Mouse (Mus musculus): ENCODE data around the gene Kremen2. TPM values are rescaled to one million over a fixed set of nuclear protein-coding genes. Genes with fewer than 3 reads are reported as not detected.
A peak's percentile ranks its signal among the peaks of the same experiment; 100 is the strongest.

The Kremen2 gene
- total RNA-seq, 1 experiment from 2014 or later: not detected

GRCm38 (mm10) chr17:23761155-23761554 is 15.5 kb upstream of the Kremen2 start:
- ATAC-seq (replicated peaks; ENCODE audit: low read depth, poor library complexity, severe bottlenecking): no peak

DNA sequence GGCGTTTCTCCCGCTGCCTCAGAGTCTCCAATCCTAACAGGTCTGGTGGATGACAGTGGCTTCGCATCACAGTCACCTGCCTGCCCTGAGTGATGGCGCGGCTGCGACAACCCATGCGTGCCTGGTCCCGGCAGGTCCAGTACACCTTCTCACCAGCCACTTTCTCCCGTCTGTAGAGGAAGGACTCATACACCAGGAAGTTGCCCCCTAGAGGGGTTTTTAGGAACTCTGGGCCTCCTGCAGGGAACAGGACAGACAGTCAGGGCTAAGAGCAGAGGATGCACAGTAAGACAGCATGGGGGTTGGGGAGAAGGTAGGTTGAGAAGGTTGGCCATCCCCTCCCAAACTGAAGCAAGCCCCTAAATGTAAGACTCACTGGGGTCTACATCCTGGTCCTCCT is 14.6 kb upstream of the Kremen2 start:
- no peak for ATAC-seq (replicated peaks; ENCODE audit: low read depth, poor library complexity, severe bottlenecking)

GRCm38 (mm10) chr17:23758801-23759200 is 13.2 kb upstream of the Kremen2 start:
- ATAC-seq (replicated peaks; ENCODE audit: low read depth, poor library complexity, severe bottlenecking): no peak

DNA sequence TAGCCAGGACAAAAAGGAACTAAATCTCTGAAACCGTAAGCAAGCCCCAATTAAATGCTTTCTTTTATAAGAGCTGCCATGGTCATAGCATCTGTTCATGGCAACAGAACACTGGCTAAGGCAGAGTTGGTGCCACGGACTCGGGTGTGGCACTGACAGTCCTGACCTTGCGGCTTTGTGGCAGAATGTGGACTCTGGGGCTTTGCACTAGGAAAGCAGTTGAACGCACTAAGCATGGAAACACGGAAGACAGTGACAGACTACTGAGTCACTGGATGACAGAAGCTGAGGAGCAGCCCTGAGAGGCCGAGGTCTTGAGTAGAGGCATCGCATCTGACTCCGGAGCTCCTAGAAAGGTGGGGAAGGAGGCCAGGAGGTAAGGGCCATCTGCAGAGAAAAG is 11.9 kb upstream of the Kremen2 start:
- ATAC-seq (replicated peaks; ENCODE audit: low read depth, poor library complexity, severe bottlenecking): no peak

- ATAC-seq (replicated peaks; ENCODE audit: low read depth, poor library complexity, severe bottlenecking): no peak
These were observed 10.1 kb upstream of the Kremen2 start for GRCm38 (mm10) chr17:23755689-23756088.

- no peak for ATAC-seq (replicated peaks; ENCODE audit: low read depth, poor library complexity, severe bottlenecking)
These were observed 4.0 kb upstream of the Kremen2 start for GRCm38 (mm10) chr17:23749400-23750191.

- peak; percentile 64 for ATAC-seq (replicated peaks; ENCODE audit: low read depth, poor library complexity, severe bottlenecking)
These were observed 3.2 kb upstream of the Kremen2 start for GRCm38 (mm10) chr17:23748631-23749391.

DNA sequence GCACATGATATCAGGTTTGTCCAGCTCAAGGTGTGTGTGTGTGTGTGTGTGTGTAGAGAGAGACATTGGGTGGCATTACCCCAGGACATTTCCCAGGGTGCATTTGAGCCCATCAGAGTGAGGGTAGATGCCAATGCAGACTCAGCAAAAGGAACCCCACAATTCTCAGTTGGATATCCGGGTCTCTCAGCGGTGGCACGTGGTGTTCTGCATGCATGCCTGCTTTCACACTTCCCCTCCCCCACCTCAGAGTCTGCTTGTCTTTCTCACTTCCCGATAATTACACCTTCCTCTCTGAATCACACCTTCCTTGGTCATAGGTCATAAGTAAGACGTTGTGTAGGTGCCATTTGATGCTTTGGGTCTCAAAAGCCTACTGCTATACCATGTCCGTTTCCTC is 2.4 kb upstream of the Kremen2 start:
- no peak for ATAC-seq (replicated peaks; ENCODE audit: low read depth, poor library complexity, severe bottlenecking)

DNA sequence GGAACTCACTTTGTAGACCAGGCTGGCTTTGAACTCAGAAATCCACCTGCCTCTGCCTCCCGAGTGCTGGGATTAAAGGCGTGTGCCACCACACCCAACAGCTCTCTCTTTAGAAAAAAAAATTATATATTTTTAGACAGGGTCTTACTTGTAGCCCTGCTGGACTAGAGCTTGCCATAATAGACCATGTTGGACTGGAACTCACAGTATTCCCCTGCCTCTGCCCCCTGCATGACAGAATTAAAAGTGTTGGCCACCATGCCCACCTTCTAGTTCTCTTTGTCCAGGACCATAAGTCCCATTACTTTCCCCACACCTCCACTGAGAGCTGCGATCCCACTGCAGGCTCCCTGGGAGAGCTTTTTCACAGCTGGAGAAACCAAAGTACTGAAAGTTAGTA is 1.8 kb upstream of the Kremen2 start:
- no peak for ATAC-seq (replicated peaks; ENCODE audit: low read depth, poor library complexity, severe bottlenecking)

DNA sequence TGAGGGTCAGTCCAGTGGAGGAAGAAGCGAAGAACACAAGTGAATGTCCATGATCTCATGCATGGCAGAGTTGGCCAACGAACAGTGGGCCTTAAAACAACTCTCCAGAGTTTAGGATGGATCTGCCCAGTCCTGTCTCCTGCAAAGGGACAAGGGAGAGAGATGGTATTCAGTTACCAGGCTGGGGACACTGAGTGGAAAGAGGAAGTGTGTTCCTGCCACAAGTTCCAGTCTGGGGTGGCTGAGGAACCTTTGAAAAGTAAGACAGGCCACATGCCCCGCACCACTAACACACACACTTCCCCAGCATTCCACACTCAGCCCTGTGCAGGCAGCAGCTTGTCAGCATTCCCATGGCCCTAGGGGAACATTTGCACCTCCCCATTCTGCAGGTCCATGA is 1.1 kb upstream of the Kremen2 start:
- peak; percentile 40 for ATAC-seq (replicated peaks; ENCODE audit: low read depth, poor library complexity, severe bottlenecking)

GRCm38 (mm10) chr17:23746311-23746710 is 678 bp upstream of the Kremen2 start:
- 0 out of 2 replicates have a peak, but pooled peaks have one; percentile 7 for ATAC-seq (replicated peaks; ENCODE audit: low read depth, poor library complexity, severe bottlenecking)

- no peak for ATAC-seq (replicated peaks; ENCODE audit: low read depth, poor library complexity, severe bottlenecking)
These were observed 982 bp downstream of the Kremen2 start for GRCm38 (mm10) chr17:23744651-23745050.

GRCm38 (mm10) chr17:23744076-23744475 is 1.6 kb downstream of the Kremen2 start:
- ATAC-seq (replicated peaks; ENCODE audit: low read depth, poor library complexity, severe bottlenecking): no peak

DNA sequence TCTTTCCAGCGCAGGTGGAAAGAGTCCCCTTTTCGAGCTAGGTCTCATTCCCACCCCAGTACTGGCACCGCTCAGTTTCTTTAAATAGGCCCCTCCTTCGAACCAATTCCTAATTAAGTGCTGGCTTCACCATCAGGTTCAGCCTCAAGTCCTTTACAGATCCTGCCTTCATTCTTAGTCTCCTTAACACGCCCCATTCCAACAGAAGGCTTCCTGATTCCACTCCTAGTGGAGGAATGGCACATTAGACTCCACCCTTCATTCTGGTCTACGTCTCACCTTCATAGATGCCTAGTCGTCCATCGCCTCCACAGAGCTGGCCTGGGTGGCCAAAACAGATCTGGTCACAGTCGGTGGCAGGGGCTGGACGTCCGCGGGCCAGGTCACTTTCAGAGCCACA is 2.7 kb downstream of the Kremen2 start:
- no peak for ATAC-seq (replicated peaks; ENCODE audit: low read depth, poor library complexity, severe bottlenecking)

- no peak for ATAC-seq (replicated peaks; ENCODE audit: low read depth, poor library complexity, severe bottlenecking)
These were observed 3.3 kb downstream of the Kremen2 start for GRCm38 (mm10) chr17:23742210-23742793.

DNA sequence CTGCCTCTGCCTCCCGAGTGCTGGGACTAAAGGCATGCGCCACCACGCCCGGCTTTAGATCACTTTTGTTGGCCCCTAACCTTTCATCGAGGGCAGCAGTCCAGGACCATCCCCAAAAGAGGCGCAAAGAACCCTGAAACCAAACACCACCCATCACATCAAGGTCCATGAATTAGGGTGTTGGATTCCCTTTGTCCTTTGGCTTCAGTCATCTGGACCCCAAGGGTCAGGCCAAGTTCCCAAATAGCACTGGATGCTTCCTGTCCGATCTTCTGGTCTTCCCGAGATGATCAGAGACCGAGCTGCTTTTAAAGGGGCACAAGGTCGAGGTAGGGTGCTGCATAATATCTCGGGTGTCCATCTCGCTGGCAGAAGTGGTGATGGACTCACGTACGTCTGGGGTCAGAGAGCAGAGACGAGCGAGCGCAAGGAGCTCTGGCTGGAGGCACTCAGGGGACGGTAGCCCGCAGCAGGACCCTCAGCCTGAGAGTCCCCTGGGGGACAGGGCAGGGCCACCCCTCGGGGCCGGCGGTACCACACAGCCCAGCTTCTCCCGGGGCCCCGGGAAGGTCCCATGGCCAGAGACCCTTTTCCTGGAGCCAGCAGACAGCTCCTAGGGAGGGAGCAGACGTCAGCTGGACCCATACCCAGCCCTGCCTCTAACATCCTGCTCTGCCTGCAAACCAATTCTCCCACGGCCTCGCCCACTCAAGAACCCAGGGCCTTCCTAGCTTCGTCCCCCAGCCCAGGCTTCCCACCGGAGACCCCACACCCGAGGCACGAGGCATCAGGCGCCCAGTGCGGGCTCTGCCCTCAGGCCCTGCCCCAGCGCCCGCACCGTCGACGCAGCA is 4.0 kb downstream of the Kremen2 start:
- ATAC-seq (replicated peaks; ENCODE audit: low read depth, poor library complexity, severe bottlenecking): no peak

DNA sequence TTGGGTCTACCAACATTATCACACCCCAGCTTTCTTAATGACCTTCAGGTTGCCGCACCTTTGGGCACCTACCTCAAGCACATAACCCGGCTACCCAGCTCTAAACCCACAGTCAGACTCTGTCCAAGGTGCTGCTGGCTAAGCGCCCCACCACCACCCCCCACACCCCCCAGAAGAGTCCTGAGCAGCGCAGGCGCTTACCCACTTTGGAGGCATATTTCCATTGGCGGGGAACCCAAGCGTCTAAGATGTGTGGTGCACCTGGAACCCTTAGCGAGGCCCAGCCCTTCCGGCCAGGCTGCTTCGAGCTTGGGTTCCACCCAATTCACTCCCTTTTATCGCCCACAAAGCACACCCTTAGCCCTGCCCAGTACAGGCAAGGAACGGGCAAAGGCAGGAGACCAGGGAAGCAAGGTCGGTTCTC is 5.0 kb downstream of the Kremen2 start, which contains the start of gene Paqr4:
Paqr4 (minus strand) TSS at position 270 of the 424 bp plus-strand sequence.
- peak; percentile 45 for ATAC-seq (replicated peaks; ENCODE audit: low read depth, poor library complexity, severe bottlenecking)

DNA sequence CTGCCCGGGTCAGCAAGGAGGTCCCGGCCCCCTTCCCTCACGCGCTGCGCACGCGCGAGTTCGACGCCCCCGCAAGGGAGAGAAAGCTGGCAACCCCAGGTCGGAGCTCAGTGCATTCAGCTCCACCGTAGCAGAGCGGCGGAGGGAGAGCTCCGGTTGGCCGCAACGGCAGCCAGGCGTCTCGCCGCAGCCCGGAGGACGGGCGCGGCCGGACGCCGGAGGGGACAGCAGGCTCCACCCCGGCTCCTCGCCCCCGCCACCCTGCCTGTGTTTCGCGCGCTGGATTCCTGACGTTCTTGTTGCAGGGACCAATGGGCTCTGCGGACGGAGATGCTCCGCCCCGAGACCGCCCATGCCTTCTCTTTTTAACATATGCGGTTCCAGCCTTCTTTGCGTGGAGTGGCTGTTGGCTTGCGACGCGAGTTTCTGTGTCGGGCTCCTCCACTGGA is 5.5 kb downstream of the Kremen2 start:
- peak; percentile 78 for ATAC-seq (replicated peaks; ENCODE audit: low read depth, poor library complexity, severe bottlenecking)

DNA sequence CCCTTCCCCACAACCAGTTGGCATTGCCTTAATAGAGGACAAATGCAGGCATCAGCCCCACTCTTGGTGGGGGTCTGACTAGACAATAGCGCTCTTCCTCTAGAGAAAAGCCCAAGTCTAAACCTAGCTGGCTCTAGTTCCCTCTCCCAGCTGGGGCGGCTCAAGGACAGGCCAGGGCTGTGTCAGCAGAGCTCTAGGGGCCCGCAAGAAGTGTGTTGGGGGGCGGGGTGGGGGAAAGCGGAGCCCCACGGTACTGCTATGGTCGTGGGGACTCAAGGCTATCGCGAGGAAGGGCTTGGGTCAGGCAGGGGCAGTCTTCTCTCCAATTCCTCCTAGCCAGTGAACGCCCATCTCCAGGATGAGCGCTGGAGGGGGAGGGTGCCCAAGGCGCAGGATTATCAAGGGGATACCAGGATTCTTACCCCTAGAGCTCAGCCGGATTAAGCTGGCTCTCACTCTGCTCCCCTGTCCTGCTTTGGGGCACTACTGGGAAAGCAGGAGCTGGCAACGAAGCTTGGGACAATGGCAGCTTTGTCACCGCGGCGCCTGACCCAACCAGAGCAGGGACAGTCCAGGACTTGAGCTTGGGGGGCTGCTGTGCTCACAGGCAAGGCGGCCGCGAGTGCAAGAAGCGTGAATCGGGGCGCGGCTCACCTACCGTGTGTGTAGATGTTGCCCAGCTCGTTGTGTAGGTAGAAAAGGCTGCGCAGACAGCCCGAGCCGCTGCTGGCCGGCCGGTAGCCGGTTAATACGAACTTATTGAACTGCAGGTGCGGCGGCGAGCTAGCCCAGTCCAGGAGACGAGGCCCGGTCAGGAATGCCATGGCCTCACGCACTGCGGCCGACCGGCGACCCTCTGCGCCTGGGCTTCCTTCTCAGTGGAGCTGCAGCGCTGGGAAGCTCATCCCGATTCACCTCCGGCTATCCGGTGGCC is 6.2 kb downstream of the Kremen2 start:
- ATAC-seq (replicated peaks; ENCODE audit: low read depth, poor library complexity, severe bottlenecking): 0 out of 2 replicates have a peak, but pooled peaks have one; percentile 1
